Mouse (Mus musculus): ENCODE measurements around the gene Clock.
A peak's percentile ranks its signal among the peaks of the same experiment; 100 is the strongest.

Clock gene

DNA sequence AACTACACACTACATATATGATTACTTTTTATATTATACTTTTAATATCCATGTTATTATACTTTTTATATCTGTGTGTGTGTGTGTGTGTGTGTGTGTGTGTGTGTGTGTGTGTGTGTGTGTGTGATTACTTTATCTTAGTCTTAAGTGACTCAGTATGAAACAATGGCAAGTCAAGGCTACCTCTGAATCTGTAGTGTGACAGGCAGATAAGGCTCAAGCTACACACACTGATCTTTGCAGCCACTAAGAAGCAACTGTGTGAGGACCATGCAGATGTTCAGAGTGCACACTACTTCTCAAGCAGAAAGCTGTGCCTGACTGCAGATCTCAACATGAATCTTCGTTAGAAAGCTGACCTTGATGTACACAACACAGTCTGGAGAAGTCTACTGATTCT, 20.7 kb downstream of the Clock start:
- DNase-seq (ENCODE audit: low read depth, low spot score): no peak

DNA sequence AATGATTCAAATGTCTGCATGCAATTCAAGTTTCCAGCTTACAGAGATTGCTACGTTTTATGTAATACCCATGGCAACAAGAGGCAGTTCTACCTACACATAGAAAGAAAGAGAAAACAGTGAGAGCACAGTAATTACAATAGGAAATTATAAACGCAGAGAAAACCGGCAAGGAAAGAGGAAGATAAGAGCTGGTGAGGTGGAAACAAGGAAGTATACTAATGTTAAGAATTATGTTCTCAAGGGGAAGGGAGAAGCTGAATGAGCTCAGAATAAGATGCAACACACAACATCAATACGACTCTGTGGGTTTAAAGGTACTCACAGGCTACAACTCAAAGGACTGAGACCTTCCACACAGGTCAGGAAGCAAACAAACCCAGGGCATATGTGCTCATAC, 29.6 kb downstream of the Clock start:
- DNase-seq (ENCODE audit: low read depth, low spot score): no peak

DNA sequence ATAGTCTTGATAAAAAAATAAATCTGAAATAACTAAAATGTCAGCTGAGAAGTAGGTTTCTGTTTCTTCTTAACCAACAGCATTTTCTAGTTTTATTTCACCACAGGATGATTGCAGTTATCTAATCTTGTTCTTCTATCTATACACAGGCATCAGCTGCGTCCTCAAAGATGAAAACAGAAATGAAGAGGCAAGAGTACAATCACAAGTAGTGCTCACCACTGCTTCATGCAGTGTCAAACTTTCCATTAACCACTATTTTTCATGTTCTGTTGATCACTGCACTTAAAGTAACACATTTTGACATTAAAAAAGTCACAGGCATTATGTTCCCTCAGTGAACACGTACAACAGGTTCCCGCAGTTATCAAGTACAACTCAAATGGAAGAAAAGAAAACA, 53.6 kb downstream of the Clock start:
- no peak for DNase-seq (ENCODE audit: low read depth, low spot score)

GRCm38 (mm10) chr5:76246539-76246938, 58.1 kb downstream of the Clock start:
- DNase-seq (ENCODE audit: low read depth, low spot score): no peak

GRCm38 (mm10) chr5:76245419-76245818, 59.2 kb downstream of the Clock start:
- no peak for DNase-seq (ENCODE audit: low read depth, low spot score)

DNA sequence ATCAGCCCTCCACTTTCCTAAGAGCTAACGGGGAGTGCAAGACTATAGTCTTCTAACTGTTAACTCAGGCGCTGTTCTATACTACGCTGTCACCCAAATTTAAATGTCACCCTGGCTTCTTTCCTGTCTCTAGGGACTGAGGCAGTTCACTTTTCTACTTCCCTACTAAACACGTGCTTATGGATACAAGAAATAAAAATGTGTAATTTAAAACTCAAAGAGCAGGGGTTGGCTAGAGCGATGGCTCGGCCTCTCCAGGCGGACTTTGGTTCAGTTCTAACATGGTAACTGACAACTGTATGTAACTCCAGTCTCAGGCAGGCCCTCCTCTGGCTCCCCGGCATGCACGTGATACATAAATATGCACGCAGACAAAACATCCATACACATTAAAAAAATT, 60.2 kb downstream of the Clock start:
- no peak for DNase-seq (ENCODE audit: low read depth, low spot score)

DNA sequence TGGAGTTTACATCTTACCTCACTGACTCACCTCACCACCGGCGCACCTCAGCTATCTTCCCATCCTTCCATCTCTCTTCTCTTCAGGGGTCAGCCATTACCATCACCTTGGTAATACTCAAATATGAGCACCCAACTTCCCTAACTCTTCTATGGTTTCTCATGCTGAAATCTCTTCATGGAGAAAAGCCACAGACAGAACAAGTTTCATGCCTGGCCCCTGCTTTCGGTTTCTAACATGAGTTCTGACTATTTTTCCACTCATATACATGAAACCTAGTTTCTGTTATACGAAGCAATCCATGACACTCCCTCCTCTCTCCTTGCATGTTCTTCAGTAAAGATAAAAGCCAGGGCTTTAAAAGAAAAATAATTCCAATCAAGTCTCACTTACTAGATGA, 60.7 kb downstream of the Clock start:
- no peak for DNase-seq (ENCODE audit: low read depth, low spot score)

DNA sequence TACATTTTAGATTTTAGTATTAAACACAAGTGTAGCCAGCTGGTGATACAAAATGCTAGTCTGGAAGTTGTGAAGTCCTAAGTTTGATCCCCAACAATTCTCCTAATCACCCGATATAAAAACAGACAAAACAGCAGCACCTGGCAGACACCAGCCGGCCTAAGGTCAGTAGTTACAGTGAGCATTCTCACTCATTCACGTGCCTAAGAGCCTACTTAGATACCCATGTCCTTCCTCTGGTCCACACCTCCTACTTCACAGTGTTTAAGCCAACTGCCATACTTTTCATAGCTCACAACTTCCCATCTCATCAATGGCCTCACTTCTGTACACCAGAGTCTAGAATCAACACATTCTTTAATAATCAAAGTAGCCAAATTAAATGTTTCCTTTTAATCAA, 61.3 kb downstream of the Clock start:
- no peak for DNase-seq (ENCODE audit: low read depth, low spot score)

DNA sequence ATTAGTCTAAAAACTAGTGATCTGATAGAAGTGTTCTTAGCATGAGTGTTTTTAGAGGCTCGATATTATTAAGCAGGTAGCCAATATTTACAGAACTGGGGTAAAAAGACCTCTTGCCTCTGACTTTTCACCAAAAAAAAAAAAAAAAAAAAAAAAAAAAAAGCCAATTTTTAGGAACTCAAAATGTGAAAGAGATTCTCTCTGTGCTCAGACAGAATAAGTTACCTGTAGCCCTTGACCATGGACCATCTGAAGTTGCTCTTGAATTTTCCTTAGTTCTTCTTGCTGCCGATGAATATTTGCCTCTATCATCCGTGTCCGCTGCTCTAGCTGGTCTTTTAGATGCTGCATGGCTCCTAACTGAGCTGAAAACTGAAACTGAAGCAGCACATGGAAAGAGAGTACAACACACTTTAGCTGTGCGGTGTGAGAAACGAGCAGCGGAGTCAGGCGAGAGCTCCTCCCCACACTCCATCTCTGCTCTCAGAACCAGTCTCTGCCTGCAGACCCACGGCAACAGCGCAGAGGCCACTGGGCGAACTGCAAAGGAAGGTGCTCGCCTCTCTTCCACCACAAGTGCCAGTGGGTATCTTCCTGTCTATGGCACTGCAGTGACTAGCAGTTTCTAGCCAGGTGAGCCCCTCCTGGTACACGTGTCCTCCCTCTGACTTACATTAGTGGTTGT, 73.3 kb downstream of the Clock start:
- no peak for DNase-seq (ENCODE audit: low read depth, low spot score)

- DNase-seq (ENCODE audit: low read depth, low spot score): no peak
Measured at GRCm38 (mm10) chr5:76216691-76217090, 87.9 kb downstream of the Clock start.

GRCm38 (mm10) chr5:76208066-76208465, 96.5 kb downstream of the Clock start:
- no peak for DNase-seq (ENCODE audit: low read depth, low spot score)

- DNase-seq (ENCODE audit: low read depth, low spot score): no peak
Measured at GRCm38 (mm10) chr5:76205886-76206285, 98.7 kb downstream of the Clock start.

DNA sequence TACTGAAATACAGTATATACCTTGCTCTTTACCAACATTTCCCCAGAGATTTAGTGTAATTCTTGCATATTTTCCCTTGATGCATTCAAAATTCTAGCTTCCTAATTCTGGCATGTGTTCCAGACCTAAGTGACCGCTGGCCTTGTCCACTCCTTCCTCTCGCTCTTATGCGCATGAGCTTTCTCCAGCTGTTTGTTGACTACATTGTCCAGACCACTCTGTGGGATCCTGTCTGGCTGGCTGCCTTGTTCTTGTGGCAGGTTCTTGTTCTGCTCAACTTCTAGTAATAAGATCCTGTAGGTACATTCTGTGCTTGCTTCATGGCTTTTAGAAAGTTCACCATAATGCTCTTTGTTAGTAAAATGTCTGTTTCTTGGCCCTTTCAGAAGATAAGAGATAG, 101.4 kb downstream of the Clock start:
- DNase-seq (ENCODE audit: low read depth, low spot score): no peak

GRCm38 (mm10) chr5:76199346-76199745, 105.2 kb downstream of the Clock start:
- DNase-seq (ENCODE audit: low read depth, low spot score): no peak

DNA sequence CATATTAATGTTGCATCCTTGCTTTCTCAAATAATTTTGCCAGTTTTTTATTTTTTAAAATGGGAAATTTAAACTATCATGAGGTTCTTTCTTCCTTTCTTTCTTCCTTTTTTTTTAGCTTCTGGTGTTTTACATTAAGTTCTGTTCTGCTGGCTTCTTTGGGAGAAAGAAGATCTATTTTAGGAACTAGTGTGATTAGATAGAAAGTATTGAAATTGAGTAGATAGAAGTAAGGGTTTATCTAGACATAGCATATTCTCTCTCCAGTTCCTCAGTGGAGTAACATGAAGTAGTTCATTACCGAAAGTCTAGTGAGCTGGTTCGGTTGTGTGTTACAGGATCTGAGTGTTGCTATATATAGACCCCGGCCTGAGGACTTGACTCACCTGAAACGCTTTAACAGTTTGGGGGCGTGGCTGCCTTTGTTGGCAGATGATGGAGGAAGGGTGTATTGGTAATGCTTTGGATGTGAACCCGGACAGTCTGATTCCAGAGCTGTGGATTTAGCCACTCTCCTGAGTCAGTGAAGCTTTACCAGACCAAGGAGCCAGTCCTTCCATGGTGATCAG, 110.1 kb downstream of the Clock start:
- no peak for DNase-seq (ENCODE audit: low read depth, low spot score)

DNA sequence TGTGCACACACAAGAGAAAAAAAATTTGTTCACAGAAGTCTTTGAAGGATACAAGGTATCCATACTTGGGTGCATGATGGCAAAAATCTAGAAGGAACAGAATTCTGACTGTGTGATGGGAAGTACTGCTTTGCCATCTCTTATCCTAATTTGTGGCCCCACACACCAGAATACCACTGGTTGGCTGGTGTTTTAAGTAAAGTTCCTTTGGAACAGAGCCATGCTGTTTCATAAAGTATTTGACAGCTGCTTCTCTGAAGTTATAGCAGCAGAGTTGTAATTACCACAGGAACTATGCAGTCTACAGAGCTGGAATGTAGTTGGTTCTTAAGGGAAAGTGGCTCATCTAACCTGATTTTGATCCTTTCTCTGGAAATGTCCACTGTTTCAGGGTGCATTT, 111.5 kb downstream of the Clock start:
- DNase-seq (ENCODE audit: low read depth, low spot score): no peak

DNA sequence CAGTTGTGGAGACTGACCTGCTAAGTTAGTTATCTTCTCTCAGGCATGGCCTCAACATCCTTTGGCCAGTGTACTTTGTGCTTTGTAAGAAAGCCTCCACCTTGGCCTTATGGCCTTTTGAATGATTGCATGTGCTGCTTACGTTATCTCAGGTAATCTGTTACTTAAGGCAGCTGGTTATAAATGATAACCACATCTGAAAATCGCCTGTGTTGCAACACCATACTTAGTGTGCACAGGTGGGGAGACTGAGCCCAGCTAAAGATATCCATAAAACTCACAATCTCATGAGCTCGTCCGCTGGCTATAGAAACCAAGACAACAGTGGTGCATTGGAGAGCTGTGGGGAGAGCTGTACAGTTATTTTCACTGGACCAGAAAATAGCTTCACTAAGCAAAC, 114.0 kb downstream of the Clock start:
- no peak for DNase-seq (ENCODE audit: low read depth, low spot score)

- DNase-seq (ENCODE audit: low read depth, low spot score): no peak
Measured at GRCm38 (mm10) chr5:76187885-76188284, 116.7 kb downstream of the Clock start.

DNA sequence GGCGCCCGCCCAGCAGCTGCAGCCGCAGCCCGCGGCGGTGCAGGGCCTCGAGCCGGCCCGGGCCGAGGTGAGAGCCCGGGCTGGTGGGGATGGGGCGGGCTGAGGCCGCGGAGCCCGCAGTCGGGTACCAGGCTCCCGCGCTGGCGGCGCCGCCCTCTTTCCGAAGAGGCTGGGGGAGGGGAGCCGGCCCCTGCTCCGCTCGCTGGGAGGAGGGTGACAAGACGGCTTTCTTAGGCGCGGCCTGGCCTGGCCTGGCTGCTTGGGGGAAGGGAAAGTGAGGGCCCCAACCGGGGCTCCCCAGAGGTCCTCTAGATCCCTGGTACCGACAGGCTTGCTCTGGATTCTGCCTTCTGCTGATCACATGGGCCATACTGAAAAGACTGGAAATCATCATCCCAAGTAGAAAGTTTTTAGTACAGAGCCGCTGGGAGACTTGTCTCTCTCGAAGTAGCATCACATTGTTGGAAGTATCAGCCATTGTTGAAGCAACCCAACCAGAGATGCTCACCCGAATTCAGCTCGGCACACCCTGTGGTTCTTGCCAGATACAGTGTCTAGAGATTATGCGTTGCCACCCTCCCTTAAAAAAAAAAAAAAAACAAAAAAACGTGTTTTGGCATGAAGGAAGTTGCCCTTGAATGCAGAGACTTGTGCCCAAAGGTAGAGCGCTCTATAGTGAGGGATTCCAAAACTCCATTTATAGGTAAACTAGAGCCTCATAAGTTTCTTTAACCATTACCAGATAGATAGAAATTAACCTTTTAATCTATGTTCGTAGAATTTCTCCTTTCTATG, 120.1 kb downstream of the Clock start:
- DNase-seq (ENCODE audit: low read depth, low spot score): peak; percentile 22

DNA sequence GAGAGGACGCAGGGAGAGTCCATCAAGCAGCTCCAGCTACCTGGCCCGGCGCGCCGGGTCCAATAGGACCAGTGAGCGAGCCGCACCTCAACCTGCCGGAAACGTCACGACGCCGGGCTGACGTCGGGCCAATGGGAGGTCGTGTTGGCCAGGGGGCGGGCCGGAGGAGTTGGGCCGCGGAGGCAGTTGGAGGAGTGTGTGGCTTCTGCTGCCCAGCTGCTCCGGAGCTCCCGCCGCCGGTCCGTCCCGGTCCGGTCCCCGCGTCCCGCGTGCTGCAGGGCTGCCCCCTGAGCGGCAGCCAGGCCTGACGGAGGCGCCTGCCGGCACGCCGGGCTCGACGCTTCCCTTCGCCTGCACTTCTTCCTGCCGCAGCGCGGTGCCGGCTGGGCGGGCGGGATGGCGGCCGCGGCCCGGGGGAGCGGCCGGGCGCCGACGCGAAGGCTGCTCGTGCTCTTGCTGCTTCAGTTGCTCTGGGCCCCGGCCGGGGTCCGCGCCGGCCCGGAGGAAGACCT, 120.8 kb downstream of the Clock start, which contains the start of gene Tmem165:
TSS of gene Tmem165 (plus strand) at position 131 of the 512 bp plus-strand sequence.
- peak; percentile 87 for DNase-seq (ENCODE audit: low read depth, low spot score)

GRCm38 (mm10) chr5:76183043-76183749, 121.4 kb downstream of the Clock start:
- DNase-seq (ENCODE audit: low read depth, low spot score): no peak

GRCm38 (mm10) chr5:76182326-76182725, 122.3 kb downstream of the Clock start:
- DNase-seq (ENCODE audit: low read depth, low spot score): no peak

Measured in skeletal muscle tissue, adult 2 months (tissue).